Mouse (Mus musculus): Measurements from ENCODE around the gene Olfr872.
"Not testable (repeated sequence)": the region's sequence is repeated elsewhere in the genome, so short reads cannot be mapped to it uniquely, and the experiment has no call there.

Olfr872 gene

GRCm38 (mm10) chr9:20236819-20237218, at the start of gene Olfr872:
Gene Olfr872, plus strand, starts transcription at chr9:20237119.
- no peak for DNase-seq

GRCm38 (mm10) chr9:20202131-20202530, 34.8 kb upstream of the Olfr872 start:
- no peak for DNase-seq

GRCm38 (mm10) chr9:20203413-20203984, 33.4 kb upstream of the Olfr872 start:
- not testable (repeated sequence) for DNase-seq

- DNase-seq, result no peak
Measured at GRCm38 (mm10) chr9:20210812-20211211, 26.1 kb upstream of the Olfr872 start.

GRCm38 (mm10) chr9:20211477-20211876, 25.4 kb upstream of the Olfr872 start:
- DNase-seq, result no peak

- no peak for DNase-seq
Measured at GRCm38 (mm10) chr9:20211907-20212306, 25.0 kb upstream of the Olfr872 start, which contains the start of gene Olfr871. Gene Olfr871, plus strand, starts transcription at chr9:20212207.

GRCm38 (mm10) chr9:20237378-20237777, 459 bp downstream of the Olfr872 start:
- DNase-seq, result no peak

GRCm38 (mm10) chr9:20282051-20282450, 45.1 kb downstream of the Olfr872 start, which contains the start of gene Olfr39:
Gene Olfr39, plus strand, starts transcription at chr9:20282351.
- no peak for DNase-seq

GRCm38 (mm10) chr9:20295562-20295961, 58.6 kb downstream of the Olfr872 start:
- not testable (repeated sequence) for DNase-seq

GRCm38 (mm10) chr9:20298232-20298631, 61.3 kb downstream of the Olfr872 start, which contains the start of gene Olfr873:
Gene Olfr873, plus strand, starts transcription at chr9:20298532.
- DNase-seq, result no peak
